Mouse (Mus musculus): ENCODE data around the gene Abca7. TPM values are rescaled to one million over a fixed set of nuclear protein-coding genes. Genes with fewer than 3 reads are reported as not detected.
"Not testable (repeated sequence)": the region's sequence is repeated elsewhere in the genome, so short reads cannot be mapped to it uniquely, and the experiment has no call there.

Gene Abca7
- polyA plus RNA-seq (2015; fragmentation: Nextera tagmentation; extraction: Ambion mirVana) = 1.8 and 1.9 TPM in 2 replicates

- Histone ChIP-seq H3K36me3 (peaks cover 45% of the 10 kb centered on the region), H3K9ac (peak within 1 kb of the TSS; percentile 58), H3K4me3 (peak within 1 kb of the TSS; percentile 51), H3K4me2 (replicated peaks) (peak within 1 kb of the TSS; percentile 79), H3K27me3 (peaks cover 33% of the 10 kb centered on the region), H3K9me3 (peaks cover 3% of the 10 kb centered on the region), H3K27ac (peak within 1 kb of the TSS; percentile 6; the same call in 1 of the 2 replicates), H3K4me1 (peaks cover 15% of the 10 kb centered on the region)
- under 1% methylated on average over 34 of the region's 34 CpGs for WGBS
- peak; percentile 79 for ATAC-seq (ENCODE audit: low FRiP score, low read depth)
These were observed at the start of gene Abca7 for GRCm38 (mm10) chr10:79996272-79997033. Abca7 (plus strand) TSS chr10:79996494.

- 22% methylated on average over 7 of the region's 7 CpGs for WGBS
- Histone ChIP-seq H3K4me3 (no peak overlapping the region), H3K9me3 (no peaks in the 10 kb centered on the region), H3K4me1 (peaks cover 43% of the 10 kb centered on the region), H3K27me3 (no peaks in the 10 kb centered on the region), H3K36me3 (peaks cover 64% of the 10 kb centered on the region), H3K4me2 (replicated peaks) (peak overlapping the region; percentile 23; the same call in 1 of the 2 replicates), H3K9ac (peak overlapping the region; percentile 31), H3K27ac (peak overlapping the region; percentile 16; the same call in 1 of the 2 replicates)
- ATAC-seq (ENCODE audit: low FRiP score, low read depth) = 0 out of 2 replicates have a peak, but pooled peaks have one; percentile 14
These were observed 49.5 kb upstream of the Abca7 start for GRCm38 (mm10) chr10:79946752-79947322.

GRCm38 (mm10) chr10:79947502-79947901 is 48.8 kb upstream of the Abca7 start:
- Histone ChIP-seq H3K27ac (no peak overlapping the region), H3K27me3 (no peaks in the 10 kb centered on the region), H3K4me1 (peaks cover 43% of the 10 kb centered on the region), H3K4me3 (no peak overlapping the region), H3K9me3 (no peaks in the 10 kb centered on the region), H3K4me2 (replicated peaks) (0 out of 2 replicates have a peak overlapping the region, but pooled peaks have one; percentile 1), H3K9ac (peak overlapping the region; percentile 31; the same call in 1 of the 2 replicates), H3K36me3 (peaks cover 59% of the 10 kb centered on the region)
- 68% methylated on average over 6 of the region's 6 CpGs for WGBS
- ATAC-seq (ENCODE audit: low FRiP score, low read depth) = no peak

- Histone ChIP-seq H3K27ac (no peak overlapping the region), H3K36me3 (peaks cover 69% of the 10 kb centered on the region), H3K4me3 (no peak overlapping the region), H3K27me3 (no peaks in the 10 kb centered on the region), H3K9me3 (no peaks in the 10 kb centered on the region), H3K9ac (no peak overlapping the region), H3K4me1 (peaks cover 28% of the 10 kb centered on the region), H3K4me2 (replicated peaks) (no peak overlapping the region)
- WGBS = 85% methylated on average over 4 of the region's 4 CpGs
- no peak for ATAC-seq (ENCODE audit: low FRiP score, low read depth)
These were observed 46.4 kb upstream of the Abca7 start for GRCm38 (mm10) chr10:79949873-79950272.

GRCm38 (mm10) chr10:79950661-79951060 is 45.6 kb upstream of the Abca7 start:
- no peak for ATAC-seq (ENCODE audit: low FRiP score, low read depth)
- Histone ChIP-seq H3K9ac (no peak overlapping the region), H3K36me3 (peaks cover 69% of the 10 kb centered on the region), H3K4me1 (peaks cover 27% of the 10 kb centered on the region), H3K4me3 (no peak overlapping the region), H3K27me3 (no peaks in the 10 kb centered on the region), H3K4me2 (replicated peaks) (no peak overlapping the region), H3K9me3 (no peaks in the 10 kb centered on the region), H3K27ac (no peak overlapping the region)
- 89% methylated on average over 18 of the region's 18 CpGs for WGBS

- no peaks in the 10 kb centered on the region for H3K27me3 ChIP-seq
- WGBS = 78% methylated on average over 6 of the region's 6 CpGs
- ATAC-seq (ENCODE audit: low FRiP score, low read depth) = no peak
- peak overlapping the region; percentile 34; the same call in 1 of the 2 replicates for H3K27ac ChIP-seq
- peaks cover 44% of the 10 kb centered on the region for H3K36me3 ChIP-seq
- no peak overlapping the region for H3K4me2 ChIP-seq (replicated peaks)
- H3K9ac ChIP-seq = 0 out of 2 replicates have a peak overlapping the region, but pooled peaks have one; percentile 19
- no peak overlapping the region for H3K4me3 ChIP-seq
- H3K4me1 ChIP-seq = peaks cover 15% of the 10 kb centered on the region
- H3K9me3 ChIP-seq = no peaks in the 10 kb centered on the region
These were observed 42.3 kb upstream of the Abca7 start for GRCm38 (mm10) chr10:79953946-79954345.

- 69% methylated on average over 9 of the region's 9 CpGs for WGBS
- Histone ChIP-seq H3K4me3 (no peak overlapping the region), H3K9ac (peak overlapping the region; percentile 50; the same call in 1 of the 2 replicates), H3K36me3 (peaks cover 27% of the 10 kb centered on the region), H3K27me3 (no peaks in the 10 kb centered on the region), H3K9me3 (no peaks in the 10 kb centered on the region), H3K27ac (peak overlapping the region; percentile 39; the same call in 1 of the 2 replicates), H3K4me1 (peaks cover 17% of the 10 kb centered on the region), H3K4me2 (replicated peaks) (no peak overlapping the region)
- no peak for ATAC-seq (ENCODE audit: low FRiP score, low read depth)
These were observed 40.6 kb upstream of the Abca7 start for GRCm38 (mm10) chr10:79955691-79956090.

GRCm38 (mm10) chr10:79956643-79957154 is 39.6 kb upstream of the Abca7 start:
- H3K27me3 ChIP-seq = no peaks in the 10 kb centered on the region
- 26% methylated on average over 4 of the region's 4 CpGs for WGBS
- H3K9ac ChIP-seq = no peak overlapping the region
- no peaks in the 10 kb centered on the region for H3K9me3 ChIP-seq
- no peak overlapping the region for H3K27ac ChIP-seq
- H3K4me3 ChIP-seq = no peak overlapping the region
- ATAC-seq (ENCODE audit: low FRiP score, low read depth) = no peak
- H3K4me1 ChIP-seq = peaks cover 23% of the 10 kb centered on the region
- H3K4me2 ChIP-seq (replicated peaks) = no peak overlapping the region
- H3K36me3 ChIP-seq = peaks cover 19% of the 10 kb centered on the region

GRCm38 (mm10) chr10:79958140-79958816 is 38.0 kb upstream of the Abca7 start:
- H3K27ac ChIP-seq = no peak overlapping the region

GRCm38 (mm10) chr10:79959412-79959811 is 36.9 kb upstream of the Abca7 start:
- not testable (repeated sequence) for ATAC-seq (ENCODE audit: low FRiP score, low read depth); H3K9ac ChIP-seq; H3K9me3 ChIP-seq; H3K27me3 ChIP-seq; H3K27ac ChIP-seq
- Histone ChIP-seq H3K4me3 (peak overlapping the region; percentile 100), H3K4me2 (replicated peaks) (peak overlapping the region; percentile 93), H3K36me3 (peaks cover 28% of the 10 kb centered on the region), H3K4me1 (peaks cover 18% of the 10 kb centered on the region)
- WGBS = 35% methylated on average over 10 of the region's 10 CpGs

More at GRCm38 (mm10) chr10:79958140-79958816, 38.0 kb upstream of the Abca7 start:
- Histone ChIP-seq H3K36me3 (peaks cover 23% of the 10 kb centered on the region), H3K4me2 (replicated peaks) (peak overlapping the region; percentile 23), H3K27me3 (no peaks in the 10 kb centered on the region), H3K9ac (no peak overlapping the region), H3K9me3 (no peaks in the 10 kb centered on the region), H3K4me1 (peaks cover 23% of the 10 kb centered on the region), H3K4me3 (0 out of 2 replicates have a peak overlapping the region, but pooled peaks have one; percentile 2)
- ATAC-seq (ENCODE audit: low FRiP score, low read depth) = no peak
- 11% methylated on average over 21 of the region's 21 CpGs for WGBS

GRCm38 (mm10) chr10:79959847-79960601 is 36.3 kb upstream of the Abca7 start, which contains the start of gene Wdr18:
Wdr18 (plus strand) TSS chr10:79960152.
- Histone ChIP-seq H3K4me2 (replicated peaks) (peak within 1 kb of the TSS; percentile 93), H3K4me1 (peaks cover 16% of the 10 kb centered on the region), H3K27ac (peak within 1 kb of the TSS; percentile 74), H3K9ac (peak within 1 kb of the TSS; percentile 89), H3K4me3 (peak within 1 kb of the TSS; percentile 100), H3K27me3 (no peaks in the 10 kb centered on the region), H3K36me3 (peaks cover 34% of the 10 kb centered on the region), H3K9me3 (no peaks in the 10 kb centered on the region)
- ATAC-seq (ENCODE audit: low FRiP score, low read depth) = peak; percentile 95
- under 1% methylated on average over 61 of the region's 61 CpGs for WGBS

All from limb, embryonic 13.5 days (tissue).